Mouse (Mus musculus) stomach, embryonic 14.5 days (tissue): ENCODE data around the gene Tbc1d14. TPM values are rescaled to one million over a fixed set of nuclear protein-coding genes. Genes with fewer than 3 reads are reported as not detected.
A peak's percentile ranks its signal among the peaks of the same experiment; 100 is the strongest.

Experiments
- ATAC-seq: fragments of 200-750 bp; cut with Nextera tagmentation; 2 replicates; pipeline ENCODE4 v1.8.0; 2017; ENCODE audit warnings: low read depth, moderate TSS enrichment; ENCODE audit not compliant: insufficient number of reproducible peaks, insufficient read depth, low FRiP score
- H3K27ac ChIP-seq: fragments of 300-500 bp; sonication (generic); 2 replicates; pipeline ENCODE4 v1.5.1; 2014; ENCODE audit warnings: mild to moderate bottlenecking, low read length, moderate library complexity, mixed read lengths
- H3K27me3 ChIP-seq: fragments of 300-500 bp; sonication (generic); 2 replicates; pipeline ENCODE4 v1.6.1; 2014; ENCODE audit warnings: low read length, control low read depth, mixed read lengths; ENCODE audit not compliant: control insufficient read depth, insufficient read depth
- H3K36me3 ChIP-seq: fragments of 300-500 bp; sonication (generic); 2 replicates; pipeline ENCODE4 v1.6.1; 2014; ENCODE audit warnings: mild to moderate bottlenecking, control low read depth, low read length, moderate library complexity, mixed read lengths; ENCODE audit not compliant: control insufficient read depth, insufficient read depth
- H3K4me1 ChIP-seq: fragments of 300-500 bp; sonication (generic); 2 replicates; pipeline ENCODE4 v1.6.1; 2014; ENCODE audit warnings: low read length, control low read depth, mixed read lengths; ENCODE audit not compliant: control insufficient read depth, insufficient read depth
- H3K4me2 ChIP-seq: fragments of 300-500 bp; sonication (generic); replicated peaks from 2 replicates; pipeline ENCODE4 v1.6.1; 2014; ENCODE audit warnings: low read depth, low read length, control low read depth
- H3K4me3 ChIP-seq: fragments of 300-500 bp; sonication (generic); 2 replicates; pipeline ENCODE4 v1.5.1; 2014; ENCODE audit warnings: low read depth, low read length, control low read depth
- H3K9ac ChIP-seq: fragments of 300-500 bp; sonication (generic); replicated peaks from 2 replicates; pipeline ENCODE4 v1.6.1; 2014; ENCODE audit warnings: low read depth, mild to moderate bottlenecking, control low read depth, low read length, moderate library complexity, mixed read lengths
- H3K9me3 ChIP-seq: fragments of 300-500 bp; sonication (generic); 2 replicates; pipeline ENCODE4 v1.6.1; 2016; ENCODE audit warnings: low read depth, low read length, control low read depth; ENCODE audit not compliant: control insufficient read depth
- WGBS: fragments of 180-500 bp; shearing (Covaris S2); extraction: QIAGEN DNeasy Blood & Tissue Kit; methylation state at CpG from one replicate; pipeline ENCODE4 v1.1.7; 2014; 5-methylcytosine and 5-hydroxymethylcytosine counted together
- polyA plus RNA-seq: library from polyadenylated mRNA; unstranded; fragments of >200 nt; fragmentation: Nextera tagmentation; extraction: Ambion mirVana; gene quantifications from 2 replicates; pipeline ENCODE4 v1.2.1, GENCODE M21; 2014

Tbc1d14 gene
- polyA plus RNA-seq, 1 experiment from 2014 or later: 41.8 TPM

- H3K27ac ChIP-seq: no peak overlapping the region
- H3K4me3 ChIP-seq: no peak overlapping the region
- no peak for ATAC-seq
- no peak overlapping the region for H3K9ac ChIP-seq
- H3K27me3 ChIP-seq: no peaks in the 10 kb centered on the region
- peaks cover 55% of the 10 kb centered on the region; the same call in 1 of the 2 replicates for H3K36me3 ChIP-seq
- no peak overlapping the region for H3K4me2 ChIP-seq
- no peaks in the 10 kb centered on the region for H3K4me1 ChIP-seq
- no peaks in the 10 kb centered on the region for H3K9me3 ChIP-seq
- WGBS: 100% methylated on average over 2 of the region's 2 CpGs
Observed at GRCm38 (mm10) chr5:36510956-36511355, 82.1 kb downstream of the Tbc1d14 start.

- WGBS: 91% methylated on average over 10 of the region's 10 CpGs
- Histone ChIP-seq H3K4me3 (no peak overlapping the region), H3K27ac (no peak overlapping the region), H3K4me2 (no peak overlapping the region), H3K36me3 (peaks cover 73% of the 10 kb centered on the region), H3K27me3 (no peaks in the 10 kb centered on the region), H3K9ac (no peak overlapping the region), H3K4me1 (no peaks in the 10 kb centered on the region), H3K9me3 (no peaks in the 10 kb centered on the region)
- ATAC-seq: no peak
Observed at GRCm38 (mm10) chr5:36508351-36508750, 84.7 kb downstream of the Tbc1d14 start.

GRCm38 (mm10) chr5:36505643-36506042 lies 87.4 kb downstream of the Tbc1d14 start:
- 74% methylated on average over 5 of the region's 5 CpGs for WGBS

GRCm38 (mm10) chr5:36505235-36505634 lies 87.8 kb downstream of the Tbc1d14 start:
- Histone ChIP-seq H3K9ac (no peak overlapping the region), H3K27me3 (no peaks in the 10 kb centered on the region), H3K27ac (no peak overlapping the region), H3K9me3 (no peaks in the 10 kb centered on the region), H3K4me2 (no peak overlapping the region), H3K4me1 (no peaks in the 10 kb centered on the region), H3K36me3 (peaks cover 69% of the 10 kb centered on the region), H3K4me3 (no peak overlapping the region)
- ATAC-seq: no peak
- WGBS: 87% methylated on average over 7 of the region's 7 CpGs

More at GRCm38 (mm10) chr5:36505643-36506042, 87.4 kb downstream of the Tbc1d14 start:
- Histone ChIP-seq H3K4me3 (no peak overlapping the region), H3K27ac (no peak overlapping the region), H3K9ac (no peak overlapping the region), H3K27me3 (no peaks in the 10 kb centered on the region), H3K4me1 (no peaks in the 10 kb centered on the region), H3K36me3 (peaks cover 70% of the 10 kb centered on the region), H3K9me3 (no peaks in the 10 kb centered on the region), H3K4me2 (no peak overlapping the region)
- ATAC-seq: no peak

DNA sequence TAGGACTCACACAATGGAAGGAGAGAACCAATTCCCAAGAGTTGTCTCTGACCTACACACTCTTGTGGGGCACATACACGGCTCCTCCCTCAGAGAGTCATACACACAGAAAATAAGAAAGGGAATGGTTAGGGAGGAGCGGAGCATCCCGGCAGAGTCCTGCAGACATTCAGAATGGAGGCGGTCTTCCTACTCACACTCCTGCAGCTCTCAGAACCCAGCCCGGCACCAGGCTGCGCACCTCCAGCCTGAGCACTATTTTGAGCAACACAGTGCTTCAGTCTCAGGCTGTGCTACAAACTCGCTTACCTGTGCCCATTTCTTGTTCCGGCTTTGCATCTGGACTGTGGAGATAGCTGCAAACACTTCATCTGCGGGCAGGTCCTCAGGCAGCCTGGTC lies 98.4 kb downstream of the Tbc1d14 start:
- Histone ChIP-seq H3K4me3 (no peak overlapping the region), H3K4me2 (no peak overlapping the region), H3K4me1 (no peaks in the 10 kb centered on the region), H3K36me3 (peaks cover 49% of the 10 kb centered on the region), H3K9ac (no peak overlapping the region), H3K9me3 (no peaks in the 10 kb centered on the region), H3K27me3 (no peaks in the 10 kb centered on the region), H3K27ac (no peak overlapping the region)
- no peak for ATAC-seq
- WGBS: 97% methylated on average over 9 of the region's 9 CpGs

- Histone ChIP-seq H3K9ac (no peak overlapping the region), H3K4me2 (no peak overlapping the region), H3K4me1 (no peaks in the 10 kb centered on the region), H3K27me3 (no peaks in the 10 kb centered on the region), H3K27ac (no peak overlapping the region), H3K9me3 (no peaks in the 10 kb centered on the region), H3K4me3 (no peak overlapping the region), H3K36me3 (peaks cover 47% of the 10 kb centered on the region)
- ATAC-seq: no peak
- 84% methylated on average over 6 of the region's 6 CpGs for WGBS
Observed at GRCm38 (mm10) chr5:36493919-36494318, 99.2 kb downstream of the Tbc1d14 start.

- H3K4me1 ChIP-seq: no peaks in the 10 kb centered on the region; the same call in 1 of the 2 replicates
- ATAC-seq: no peak
- WGBS: 48% methylated on average over 2 of the region's 2 CpGs
- H3K27ac ChIP-seq: no peak overlapping the region
- H3K4me3 ChIP-seq: no peak overlapping the region
- H3K27me3 ChIP-seq: 0 out of 2 replicates have a peak, but pooled peaks cover 2% of the 10 kb centered on the region
- H3K36me3 ChIP-seq: peaks cover 27% of the 10 kb centered on the region
- H3K4me2 ChIP-seq: no peak overlapping the region
- no peak overlapping the region for H3K9ac ChIP-seq
- no peaks in the 10 kb centered on the region for H3K9me3 ChIP-seq
Observed at GRCm38 (mm10) chr5:36489225-36489624, 103.9 kb downstream of the Tbc1d14 start.

DNA sequence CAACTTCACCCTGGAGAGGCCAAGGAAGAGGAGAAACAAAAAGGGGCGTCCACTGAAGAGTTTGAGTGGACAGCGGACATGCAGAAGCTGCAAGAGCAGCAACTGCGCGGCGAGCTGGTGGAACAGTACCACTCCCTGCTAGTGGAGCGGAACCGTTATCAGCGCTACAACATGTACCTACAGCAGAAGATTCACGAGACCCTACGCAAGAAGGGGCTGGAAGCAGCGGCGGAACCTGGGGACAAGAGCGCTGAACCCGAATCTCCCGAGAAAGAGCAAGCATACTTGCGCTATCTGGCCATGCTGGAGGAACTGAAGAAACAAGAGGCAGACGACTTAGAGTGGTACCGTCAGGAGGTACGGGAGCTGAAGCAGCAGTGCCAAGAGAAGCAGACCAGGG lies 107.8 kb downstream of the Tbc1d14 start:
- no peaks in the 10 kb centered on the region for H3K9me3 ChIP-seq
- H3K27me3 ChIP-seq: 0 out of 2 replicates have a peak, but pooled peaks cover 2% of the 10 kb centered on the region
- H3K9ac ChIP-seq: no peak overlapping the region
- no peaks in the 10 kb centered on the region for H3K36me3 ChIP-seq
- H3K4me1 ChIP-seq: peaks cover 10% of the 10 kb centered on the region; the same call in 1 of the 2 replicates
- 33% methylated on average over 19 of the region's 19 CpGs for WGBS
- no peak for ATAC-seq
- H3K4me2 ChIP-seq: peak overlapping the region; percentile 95
- H3K27ac ChIP-seq: no peak overlapping the region
- 0 out of 2 replicates have a peak overlapping the region, but pooled peaks have one; percentile 46 for H3K4me3 ChIP-seq
